Mouse (Mus musculus) limb, embryonic 13.5 days (tissue): ENCODE measurements around the gene 1700029I15Rik. TPM values are rescaled to one million over a fixed set of nuclear protein-coding genes. Genes with fewer than 3 reads are reported as not detected.

Experiments
- ATAC-seq: fragments of 200-750 bp; cut with Nextera tagmentation; 2 replicates; pipeline ENCODE4 v1.8.0; 2017; ENCODE audit warnings: low read depth, moderate number of reproducible peaks, moderate TSS enrichment; ENCODE audit not compliant: low FRiP score
- H3K27ac ChIP-seq: fragments of 300-500 bp; sonication (generic); 2 replicates; pipeline ENCODE4 v1.5.1; 2015; ENCODE audit warnings: inconsistent platforms, mild to moderate bottlenecking, moderate library complexity
- H3K27me3 ChIP-seq: fragments of 300-500 bp; sonication (generic); 2 replicates; pipeline ENCODE4 v1.6.1; 2015; ENCODE audit warnings: mild to moderate bottlenecking, inconsistent platforms
- H3K36me3 ChIP-seq: fragments of 300-500 bp; sonication (generic); 2 replicates; pipeline ENCODE4 v1.6.1; 2015; ENCODE audit warnings: inconsistent platforms, mild to moderate bottlenecking, moderate library complexity
- H3K4me1 ChIP-seq: fragments of 300-500 bp; sonication (generic); 2 replicates; pipeline ENCODE4 v1.6.1; 2015; ENCODE audit warnings: inconsistent platforms
- H3K4me2 ChIP-seq: fragments of 300-500 bp; sonication (generic); replicated peaks from 2 replicates; pipeline ENCODE4 v1.6.1; 2015; ENCODE audit warnings: inconsistent platforms, mild to moderate bottlenecking, moderate library complexity
- H3K4me3 ChIP-seq: fragments of 300-500 bp; sonication (generic); 2 replicates; pipeline ENCODE4 v1.5.1; 2015; ENCODE audit warnings: moderate library complexity, mild to moderate bottlenecking, inconsistent platforms
- H3K9ac ChIP-seq: fragments of 300-500 bp; sonication (generic); 2 replicates; pipeline ENCODE4 v1.6.1; 2015; ENCODE audit warnings: mild to moderate bottlenecking, inconsistent platforms
- H3K9me3 ChIP-seq: fragments of 300-500 bp; sonication (generic); 2 replicates; pipeline ENCODE4 v1.6.1; 2016; ENCODE audit warnings: inconsistent platforms
- WGBS: fragments of 180-500 bp; shearing (Covaris S2); methylation state at CpG from one replicate; pipeline ENCODE4 v1.1.7; 2015; 5-methylcytosine and 5-hydroxymethylcytosine counted together
- polyA plus RNA-seq: library from polyadenylated mRNA; unstranded; fragments of >200 nt; fragmentation: Nextera tagmentation; extraction: Ambion mirVana; gene quantifications from 2 replicates; pipeline ENCODE4 v1.2.1, GENCODE M21; 2015

1700029I15Rik gene
- polyA plus RNA-seq, result 2.3 and 4.8 TPM in 2 replicates

GRCm38 (mm10) chr2:92381901-92382588 is at the start of gene 1700029I15Rik:
1700029I15Rik (plus strand) TSS chr2:92382538.
- H3K27me3 ChIP-seq, result no peaks in the 10 kb centered on the region
- no peak within 1 kb of the TSS for H3K4me3 ChIP-seq
- no peaks in the 10 kb centered on the region for H3K4me1 ChIP-seq
- 78% methylated on average over 5 of the region's 5 CpGs for WGBS
- ATAC-seq, result no peak
- H3K4me2 ChIP-seq, result no peak within 1 kb of the TSS
- H3K9me3 ChIP-seq, result no peaks in the 10 kb centered on the region
- H3K27ac ChIP-seq, result no peak within 1 kb of the TSS
- H3K9ac ChIP-seq, result no peak within 1 kb of the TSS
- H3K36me3 ChIP-seq, result peaks cover 90% of the 10 kb centered on the region

- no peaks in the 10 kb centered on the region for H3K27me3 ChIP-seq
- H3K9me3 ChIP-seq, result no peaks in the 10 kb centered on the region
- H3K4me2 ChIP-seq, result no peak overlapping the region
- no peak overlapping the region for H3K4me3 ChIP-seq
- no peak overlapping the region for H3K9ac ChIP-seq
- H3K36me3 ChIP-seq, result peaks cover 51% of the 10 kb centered on the region
- H3K27ac ChIP-seq, result no peak overlapping the region
- no peaks in the 10 kb centered on the region for H3K4me1 ChIP-seq
- ATAC-seq, result no peak
Measured at GRCm38 (mm10) chr2:92342418-92342817, 39.9 kb upstream of the 1700029I15Rik start.

DNA sequence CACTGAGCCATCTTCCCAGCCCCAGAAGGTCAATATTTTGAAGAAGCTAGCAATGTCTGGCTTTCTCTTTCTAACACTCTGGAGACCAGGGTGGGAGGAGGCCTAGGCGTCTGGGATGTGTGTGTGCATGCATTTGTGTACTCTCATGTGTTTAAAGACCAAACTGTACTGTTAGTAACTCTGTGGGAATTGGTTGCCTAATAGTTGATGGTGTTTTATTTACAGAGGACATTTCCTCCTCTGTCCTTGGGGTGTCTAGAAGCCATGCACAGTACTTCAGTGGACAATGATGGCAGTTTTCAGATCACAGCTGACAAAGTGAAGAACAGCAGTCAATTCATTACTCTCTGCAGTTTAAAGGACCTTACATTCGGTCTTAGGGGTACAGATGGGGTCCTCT is 35.1 kb upstream of the 1700029I15Rik start:
- no peaks in the 10 kb centered on the region for H3K4me1 ChIP-seq
- H3K4me3 ChIP-seq, result no peak overlapping the region
- no peaks in the 10 kb centered on the region for H3K9me3 ChIP-seq
- H3K27me3 ChIP-seq, result no peaks in the 10 kb centered on the region
- no peak for ATAC-seq
- H3K9ac ChIP-seq, result no peak overlapping the region
- H3K4me2 ChIP-seq, result no peak overlapping the region
- peaks cover 73% of the 10 kb centered on the region for H3K36me3 ChIP-seq
- WGBS, result 87% methylated on average over 2 of the region's 2 CpGs
- no peak overlapping the region for H3K27ac ChIP-seq

DNA sequence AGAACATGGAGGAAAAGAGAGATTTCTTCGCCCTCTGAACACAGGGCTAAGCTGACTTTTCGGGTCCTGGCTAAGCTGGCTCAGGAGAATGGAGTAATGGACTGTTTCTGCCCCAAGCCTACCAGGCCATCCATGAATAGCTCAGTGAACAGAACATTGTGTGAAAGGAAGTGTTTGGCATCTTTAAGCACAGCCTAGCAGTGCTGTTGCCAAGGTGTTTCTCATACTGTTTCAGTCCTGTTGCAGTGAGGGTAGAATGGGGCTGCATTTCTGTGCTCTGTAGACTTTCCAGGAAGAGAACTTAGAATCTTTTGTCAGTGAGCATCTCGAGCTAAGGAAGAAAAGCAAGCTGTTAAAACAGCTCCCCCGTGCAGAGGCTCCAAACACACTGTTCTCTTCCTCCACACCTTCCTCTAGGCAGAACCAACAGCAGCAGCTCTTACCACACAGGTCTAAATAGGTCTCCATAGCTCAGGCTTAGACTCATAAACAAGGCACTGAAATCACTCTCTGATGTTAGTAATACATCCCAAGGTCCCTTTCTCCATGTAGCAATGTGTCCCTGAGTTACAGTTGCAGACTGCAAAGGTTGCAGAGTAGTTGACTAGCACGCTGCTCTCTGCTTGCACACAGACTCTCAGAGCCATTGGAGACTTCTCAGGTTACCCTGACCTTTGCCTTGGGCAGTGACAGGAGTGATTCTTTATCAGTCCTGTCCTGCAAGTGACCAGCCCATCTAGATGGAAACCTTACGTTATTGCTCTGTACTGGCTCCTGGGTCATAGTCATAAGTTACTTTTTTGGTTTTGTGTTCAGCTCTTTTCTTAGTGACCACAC is 32.5 kb upstream of the 1700029I15Rik start:
- no peak overlapping the region for H3K27ac ChIP-seq
- no peak overlapping the region for H3K9ac ChIP-seq
- no peak overlapping the region for H3K4me3 ChIP-seq
- no peaks in the 10 kb centered on the region for H3K4me1 ChIP-seq
- H3K9me3 ChIP-seq, result no peaks in the 10 kb centered on the region
- ATAC-seq, result no peak
- H3K4me2 ChIP-seq, result no peak overlapping the region
- no peaks in the 10 kb centered on the region for H3K27me3 ChIP-seq
- 57% methylated on average over 6 of the region's 6 CpGs for WGBS
- H3K36me3 ChIP-seq, result peaks cover 87% of the 10 kb centered on the region

DNA sequence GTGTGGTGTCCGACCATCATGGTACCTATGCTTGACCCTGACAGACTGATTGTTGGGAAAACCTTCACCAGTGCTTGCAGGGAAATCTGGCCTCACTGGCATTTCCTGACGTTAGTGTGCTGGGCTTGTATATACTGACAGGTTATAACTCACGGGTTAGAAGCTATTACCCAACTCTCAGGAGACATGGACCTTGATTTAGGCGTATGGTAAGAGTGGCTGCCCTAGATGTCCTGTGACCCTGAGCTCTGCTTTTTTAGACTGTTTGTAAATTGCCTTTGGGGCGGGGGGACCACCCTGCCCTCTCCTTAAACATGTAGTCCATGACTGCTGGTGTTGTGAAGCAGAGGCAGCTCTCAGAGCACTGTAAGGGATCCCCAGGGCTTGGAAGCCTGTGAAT is 31.7 kb upstream of the 1700029I15Rik start:
- Histone ChIP-seq H3K36me3 (peaks cover 88% of the 10 kb centered on the region), H3K4me2 (no peak overlapping the region), H3K4me1 (no peaks in the 10 kb centered on the region), H3K4me3 (no peak overlapping the region), H3K27me3 (no peaks in the 10 kb centered on the region), H3K9me3 (no peaks in the 10 kb centered on the region), H3K9ac (no peak overlapping the region), H3K27ac (no peak overlapping the region)
- 39% methylated on average over 5 of the region's 5 CpGs for WGBS
- no peak for ATAC-seq

- Histone ChIP-seq H3K4me3 (no peak overlapping the region), H3K36me3 (peaks cover 91% of the 10 kb centered on the region), H3K9me3 (no peaks in the 10 kb centered on the region), H3K9ac (no peak overlapping the region), H3K4me2 (no peak overlapping the region), H3K27me3 (no peaks in the 10 kb centered on the region), H3K4me1 (no peaks in the 10 kb centered on the region), H3K27ac (no peak overlapping the region)
- ATAC-seq, result no peak
- 65% methylated on average over 5 of the region's 5 CpGs for WGBS
Measured at GRCm38 (mm10) chr2:92353402-92353801, 28.9 kb upstream of the 1700029I15Rik start.

DNA sequence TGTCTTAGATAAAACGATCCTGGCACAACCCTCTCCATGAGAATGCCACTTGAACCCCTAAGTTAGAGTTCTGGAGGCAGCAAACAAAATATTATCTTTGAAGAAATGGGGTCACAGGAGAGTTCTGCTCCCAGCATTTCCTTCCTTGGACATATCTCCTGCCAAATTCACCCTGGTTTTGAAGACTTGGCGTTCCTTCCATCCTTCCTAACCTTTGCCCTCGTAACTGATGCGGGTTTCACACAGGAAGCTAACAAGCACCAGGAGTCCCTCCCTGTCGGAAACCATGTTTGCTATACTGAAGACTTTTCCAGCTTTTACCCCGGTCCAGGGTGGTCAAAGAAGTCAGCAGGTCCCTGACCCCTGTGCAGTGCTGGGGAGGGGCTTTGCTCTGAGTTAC is 28.1 kb upstream of the 1700029I15Rik start:
- Histone ChIP-seq H3K27ac (no peak overlapping the region), H3K4me2 (no peak overlapping the region), H3K4me1 (no peaks in the 10 kb centered on the region), H3K36me3 (peaks cover 91% of the 10 kb centered on the region), H3K9ac (no peak overlapping the region), H3K27me3 (no peaks in the 10 kb centered on the region), H3K9me3 (no peaks in the 10 kb centered on the region), H3K4me3 (no peak overlapping the region)
- WGBS, result 49% methylated on average over 6 of the region's 6 CpGs
- ATAC-seq, result no peak

GRCm38 (mm10) chr2:92359301-92359700 is 23.0 kb upstream of the 1700029I15Rik start:
- Histone ChIP-seq H3K4me2 (no peak overlapping the region), H3K36me3 (peaks cover 85% of the 10 kb centered on the region), H3K27ac (no peak overlapping the region), H3K4me3 (no peak overlapping the region), H3K9me3 (no peaks in the 10 kb centered on the region), H3K4me1 (no peaks in the 10 kb centered on the region), H3K9ac (no peak overlapping the region), H3K27me3 (no peaks in the 10 kb centered on the region)
- ATAC-seq, result no peak
- WGBS, result 90% methylated on average over 2 of the region's 2 CpGs

GRCm38 (mm10) chr2:92360186-92360823 is 22.0 kb upstream of the 1700029I15Rik start:
- no peak overlapping the region for H3K27ac ChIP-seq
- peaks cover 82% of the 10 kb centered on the region for H3K36me3 ChIP-seq
- no peaks in the 10 kb centered on the region for H3K4me1 ChIP-seq
- H3K9me3 ChIP-seq, result no peaks in the 10 kb centered on the region
- no peak overlapping the region for H3K9ac ChIP-seq
- no peak overlapping the region for H3K4me3 ChIP-seq
- ATAC-seq, result no peak; the same call in 1 of the 2 replicates
- no peaks in the 10 kb centered on the region for H3K27me3 ChIP-seq
- 75% methylated on average over 25 of the region's 25 CpGs for WGBS
- H3K4me2 ChIP-seq, result no peak overlapping the region

GRCm38 (mm10) chr2:92360893-92361292 is 21.4 kb upstream of the 1700029I15Rik start:
- H3K36me3 ChIP-seq, result peaks cover 80% of the 10 kb centered on the region
- H3K9ac ChIP-seq, result no peak overlapping the region
- 23% methylated on average over 12 of the region's 12 CpGs for WGBS
- no peak overlapping the region for H3K4me3 ChIP-seq
- no peaks in the 10 kb centered on the region for H3K9me3 ChIP-seq
- H3K4me2 ChIP-seq, result no peak overlapping the region
- H3K27me3 ChIP-seq, result no peaks in the 10 kb centered on the region
- no peak overlapping the region for H3K27ac ChIP-seq
- no peak for ATAC-seq
- H3K4me1 ChIP-seq, result no peaks in the 10 kb centered on the region

DNA sequence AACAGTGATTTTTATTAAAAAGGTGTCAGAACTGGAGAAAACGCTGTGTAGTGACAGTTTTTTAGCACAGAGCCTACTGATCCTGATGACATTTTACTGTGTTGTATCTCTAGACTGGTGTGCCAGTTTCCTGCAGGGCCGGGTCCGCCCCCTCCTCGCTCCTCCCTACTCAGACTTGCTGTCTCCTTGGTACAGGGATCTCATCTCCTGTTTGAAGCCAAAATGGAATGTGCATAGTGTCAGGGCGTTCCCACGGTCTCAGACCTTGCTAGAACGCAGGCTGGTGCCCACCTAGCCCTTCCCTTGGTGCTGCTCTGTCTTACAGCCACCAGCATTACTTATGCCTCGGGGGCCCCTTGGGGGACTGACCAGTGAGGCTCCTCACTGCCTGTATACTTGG is 20.5 kb upstream of the 1700029I15Rik start:
- H3K9ac ChIP-seq, result no peak overlapping the region
- H3K4me2 ChIP-seq, result no peak overlapping the region
- WGBS, result 77% methylated on average over 8 of the region's 8 CpGs
- ATAC-seq, result no peak
- no peak overlapping the region for H3K27ac ChIP-seq
- no peaks in the 10 kb centered on the region for H3K4me1 ChIP-seq
- no peaks in the 10 kb centered on the region for H3K27me3 ChIP-seq
- no peaks in the 10 kb centered on the region for H3K9me3 ChIP-seq
- H3K4me3 ChIP-seq, result no peak overlapping the region
- H3K36me3 ChIP-seq, result peaks cover 79% of the 10 kb centered on the region

GRCm38 (mm10) chr2:92362571-92363228 is 19.6 kb upstream of the 1700029I15Rik start:
- Histone ChIP-seq H3K4me2 (no peak overlapping the region), H3K36me3 (peaks cover 76% of the 10 kb centered on the region), H3K27ac (no peak overlapping the region), H3K9ac (no peak overlapping the region), H3K4me3 (no peak overlapping the region), H3K9me3 (no peaks in the 10 kb centered on the region), H3K27me3 (no peaks in the 10 kb centered on the region), H3K4me1 (peaks cover 6% of the 10 kb centered on the region; the same call in 1 of the 2 replicates)
- ATAC-seq, result no peak
- 92% methylated on average over 6 of the region's 6 CpGs for WGBS
